Mouse (Mus musculus) kidney, postnatal 0 days (tissue): ENCODE measurements around the gene Tctn1. TPM values are rescaled to one million over a fixed set of nuclear protein-coding genes. Genes with fewer than 3 reads are reported as not detected.
A peak's percentile ranks its signal among the peaks of the same experiment; 100 is the strongest.

Experiments
- ATAC-seq: fragments of 200-750 bp; cut with Nextera tagmentation; replicated peaks from 2 replicates; pipeline ENCODE4 v1.8.0; 2017; ENCODE audit warnings: low read depth, moderate number of reproducible peaks, moderate TSS enrichment, moderate library complexity; ENCODE audit not compliant: low FRiP score
- DNase-seq: peaks from one replicate; pipeline ENCODE4 v3.0.0-alpha.2; 2016; ENCODE audit warnings: low spot score
- H3K27ac ChIP-seq: fragments of 300-500 bp; sonication (generic); 2 replicates; pipeline ENCODE4 v1.5.1; 2014; ENCODE audit warnings: mild to moderate bottlenecking
- H3K27me3 ChIP-seq: fragments of 300-500 bp; sonication (generic); 2 replicates; pipeline ENCODE4 v1.6.1; 2014; ENCODE audit warnings: low read length, mixed read lengths; ENCODE audit not compliant: insufficient read depth
- H3K36me3 ChIP-seq: fragments of 300-500 bp; sonication (generic); 2 replicates; pipeline ENCODE4 v1.6.1; 2014; ENCODE audit warnings: low read length, mixed read lengths; ENCODE audit not compliant: insufficient read depth
- H3K4me1 ChIP-seq: fragments of 300-500 bp; sonication (generic); replicated peaks from 2 replicates; pipeline ENCODE4 v1.6.1; 2014; ENCODE audit warnings: antibody characterized with exemption, low read length, mixed read lengths; ENCODE audit not compliant: insufficient read depth
- H3K4me2 ChIP-seq: fragments of 300-500 bp; sonication (generic); 2 replicates; pipeline ENCODE4 v1.6.1; 2014; ENCODE audit warnings: mild to moderate bottlenecking, low read length, moderate library complexity, mixed read lengths
- H3K4me3 ChIP-seq: fragments of 300-500 bp; sonication (generic); replicated peaks from 2 replicates; pipeline ENCODE4 v1.5.1; 2014; ENCODE audit warnings: low read depth, low read length
- H3K9ac ChIP-seq: fragments of 300-500 bp; sonication (generic); 2 replicates; pipeline ENCODE4 v1.6.1; 2014; ENCODE audit warnings: low read depth, low read length
- H3K9me3 ChIP-seq: fragments of 300-500 bp; sonication (generic); replicated peaks from 2 replicates; pipeline ENCODE4 v1.6.1; 2016; ENCODE audit warnings: low read length, inconsistent platforms, mixed read lengths
- CTCF ChIP-seq: IDR thresholded peaks from 2 replicates; pipeline ENCODE4 v1.5.1; 2016; ENCODE audit warnings: antibody characterized with exemption, low read depth, mild to moderate bottlenecking, moderate library complexity
- WGBS: fragments of 180-500 bp; shearing (Covaris S2); extraction: QIAGEN DNeasy Blood & Tissue Kit; methylation state at CpG from one replicate; pipeline ENCODE4 v1.1.7; 2014; 5-methylcytosine and 5-hydroxymethylcytosine counted together
- polyA plus RNA-seq: library from polyadenylated mRNA; unstranded; fragments of >200 nt; fragmentation: Nextera tagmentation; extraction: Ambion mirVana; gene quantifications from 2 replicates; pipeline ENCODE4 v1.2.1, GENCODE M21; 2015

The Tctn1 gene
- polyA plus RNA-seq, 1 experiment from 2014 or later, result 5.2 TPM

DNA sequence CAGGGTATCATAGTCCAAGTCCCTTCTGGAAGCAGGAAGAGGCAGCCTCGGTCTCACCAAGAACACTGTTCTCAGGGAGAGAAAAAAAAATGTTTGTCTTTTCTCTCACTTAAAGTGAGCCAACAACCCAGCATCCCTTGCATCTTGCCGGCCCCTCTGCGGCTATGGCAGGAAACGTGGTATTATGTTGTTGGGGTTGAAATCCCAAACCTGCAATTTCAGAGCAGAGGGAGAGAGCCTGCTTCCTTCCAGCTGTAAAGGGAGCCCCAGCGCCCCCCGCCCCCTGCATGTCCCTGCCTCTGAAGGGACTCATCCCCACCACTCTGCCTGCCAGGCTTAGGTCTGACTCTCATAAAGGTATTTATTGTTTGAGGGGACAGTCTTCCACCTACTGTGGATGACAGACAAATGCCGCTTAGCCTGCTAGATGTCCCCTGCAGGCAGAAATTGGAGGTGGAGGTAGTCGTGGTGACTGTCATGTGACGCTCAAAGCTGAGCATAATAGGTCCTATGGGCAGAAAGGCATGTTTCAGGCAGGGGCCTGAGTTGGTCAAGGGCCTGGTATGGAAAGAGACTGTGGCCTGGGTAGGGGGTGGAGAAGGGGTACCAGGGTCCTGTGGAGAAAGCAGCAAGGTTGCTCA lies 28.9 kb downstream of the Tctn1 start:
- H3K4me2 ChIP-seq, result no peak overlapping the region
- DNase-seq (no peak), ATAC-seq (no peak)
- TF ChIP-seq CTCF, result 0 out of 2 replicates have a peak, but pooled peaks have one; percentile 4
- WGBS, result 45% methylated on average over 9 of the region's 9 CpGs
- no peak overlapping the region for H3K27ac ChIP-seq
- H3K4me3 ChIP-seq, result no peak overlapping the region
- no peak overlapping the region for H3K9ac ChIP-seq
- no peaks in the 10 kb centered on the region for H3K27me3 ChIP-seq
- H3K36me3 ChIP-seq, result 0 out of 2 replicates have a peak, but pooled peaks cover 7% of the 10 kb centered on the region
- no peaks in the 10 kb centered on the region for H3K9me3 ChIP-seq
- 0 out of 2 replicates have a peak, but pooled peaks cover 9% of the 10 kb centered on the region for H3K4me1 ChIP-seq

GRCm38 (mm10) chr5:122234319-122235195 lies 29.7 kb downstream of the Tctn1 start:
- WGBS, result 84% methylated on average over 9 of the region's 9 CpGs
- Histone ChIP-seq H3K4me1 (0 out of 2 replicates have a peak, but pooled peaks cover 9% of the 10 kb centered on the region), H3K27ac (no peak overlapping the region), H3K9me3 (no peaks in the 10 kb centered on the region), H3K9ac (no peak overlapping the region), H3K36me3 (0 out of 2 replicates have a peak, but pooled peaks cover 4% of the 10 kb centered on the region), H3K4me2 (no peak overlapping the region), H3K27me3 (no peaks in the 10 kb centered on the region), H3K4me3 (no peak overlapping the region)
- TF ChIP-seq CTCF, result no peak
- DNase-seq (no peak), ATAC-seq (no peak)

DNA sequence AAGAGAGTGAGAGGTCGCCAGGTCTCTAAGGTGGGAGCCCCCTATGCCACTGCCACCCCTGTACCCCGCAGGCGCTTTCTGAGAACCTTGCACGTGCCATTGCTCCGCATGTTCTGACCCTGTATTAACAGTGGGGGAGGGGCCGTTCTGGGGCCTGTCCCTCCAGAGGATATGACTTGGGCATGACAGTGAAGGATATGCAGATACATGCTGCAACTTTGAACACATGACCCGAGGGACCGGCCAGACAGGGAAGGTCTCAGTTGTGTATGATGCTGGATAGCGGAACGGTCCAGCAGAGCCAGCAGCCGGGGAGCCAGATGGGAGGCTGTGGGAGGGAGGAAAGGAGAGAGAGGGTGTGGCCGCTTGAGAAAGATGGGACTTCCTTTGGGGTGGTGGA lies 30.6 kb downstream of the Tctn1 start:
- TF ChIP-seq CTCF, result no peak
- no peaks in the 10 kb centered on the region for H3K27me3 ChIP-seq
- H3K27ac ChIP-seq, result no peak overlapping the region
- no peak overlapping the region for H3K4me3 ChIP-seq
- ATAC-seq (no peak), DNase-seq (no peak)
- WGBS, result 77% methylated on average over 12 of the region's 12 CpGs
- no peak overlapping the region for H3K9ac ChIP-seq
- 0 out of 2 replicates have a peak, but pooled peaks cover 9% of the 10 kb centered on the region for H3K4me1 ChIP-seq
- H3K9me3 ChIP-seq, result no peaks in the 10 kb centered on the region
- no peaks in the 10 kb centered on the region for H3K36me3 ChIP-seq
- H3K4me2 ChIP-seq, result no peak overlapping the region

- TF ChIP-seq CTCF, result no peak
- 0 out of 2 replicates have a peak, but pooled peaks cover 9% of the 10 kb centered on the region for H3K4me1 ChIP-seq
- H3K9me3 ChIP-seq, result no peaks in the 10 kb centered on the region
- no peak for DNase-seq
- no peaks in the 10 kb centered on the region for H3K36me3 ChIP-seq
- ATAC-seq, result no peak
- no peaks in the 10 kb centered on the region for H3K27me3 ChIP-seq
- H3K4me2 ChIP-seq, result no peak overlapping the region
- H3K27ac ChIP-seq, result no peak overlapping the region
- H3K9ac ChIP-seq, result no peak overlapping the region
- 78% methylated on average over 14 of the region's 14 CpGs for WGBS
- no peak overlapping the region for H3K4me3 ChIP-seq
Observed at GRCm38 (mm10) chr5:122233077-122233581, 31.1 kb downstream of the Tctn1 start.

DNA sequence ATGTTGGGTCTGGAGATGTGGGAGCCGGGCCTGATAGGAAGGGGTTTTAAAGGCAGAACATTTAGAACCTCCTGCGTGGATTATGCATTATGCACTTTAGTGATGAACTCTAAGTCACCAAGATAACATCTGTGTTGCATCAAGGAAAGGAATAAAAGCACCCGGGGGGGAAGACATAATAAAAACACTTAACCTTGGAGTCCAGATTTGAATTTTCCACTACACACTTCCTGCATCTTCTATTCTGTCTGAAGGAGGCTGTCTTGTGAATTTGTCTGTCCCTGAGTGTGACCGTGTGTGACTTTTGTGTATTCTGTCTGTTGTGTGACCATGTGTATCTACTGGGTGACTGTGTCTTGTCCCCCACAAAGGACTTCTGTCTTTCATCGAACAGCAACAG lies 32.3 kb downstream of the Tctn1 start:
- Histone ChIP-seq H3K36me3 (no peaks in the 10 kb centered on the region), H3K4me1 (0 out of 2 replicates have a peak, but pooled peaks cover 9% of the 10 kb centered on the region), H3K9me3 (0 out of 2 replicates have a peak, but pooled peaks cover 3% of the 10 kb centered on the region), H3K4me2 (no peak overlapping the region), H3K27ac (peak overlapping the region; percentile 64; the same call in 1 of the 2 replicates), H3K4me3 (no peak overlapping the region), H3K9ac (no peak overlapping the region), H3K27me3 (no peaks in the 10 kb centered on the region)
- DNase-seq, result peak; percentile 81
- no peak for ATAC-seq
- TF ChIP-seq CTCF, result no peak
- 35% methylated on average over 5 of the region's 5 CpGs for WGBS

DNA sequence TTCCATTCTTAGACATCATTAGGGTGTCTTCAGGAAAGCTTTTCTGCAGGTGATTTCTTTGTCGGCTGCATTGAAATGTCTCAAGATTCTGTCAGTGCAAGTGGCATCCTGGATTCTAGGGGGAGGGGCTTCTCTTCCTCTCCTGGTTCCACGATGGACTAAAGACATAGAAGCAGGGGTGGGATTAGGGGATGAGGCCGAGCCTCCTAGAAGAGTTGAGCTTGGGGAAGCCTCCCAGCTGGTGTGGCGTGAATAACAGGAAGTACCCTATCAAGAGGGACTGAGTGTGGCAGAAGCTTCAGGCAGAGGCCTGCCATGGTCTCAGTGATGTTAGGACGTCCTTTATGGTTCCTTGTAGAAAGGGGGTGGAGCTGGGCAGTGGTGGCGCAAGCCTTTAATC lies 32.8 kb downstream of the Tctn1 start:
- Histone ChIP-seq H3K27me3 (no peaks in the 10 kb centered on the region), H3K36me3 (no peaks in the 10 kb centered on the region), H3K27ac (no peak overlapping the region), H3K9ac (no peak overlapping the region), H3K4me2 (no peak overlapping the region), H3K4me3 (no peak overlapping the region), H3K4me1 (0 out of 2 replicates have a peak, but pooled peaks cover 9% of the 10 kb centered on the region), H3K9me3 (0 out of 2 replicates have a peak, but pooled peaks cover 3% of the 10 kb centered on the region)
- ATAC-seq, result no peak
- DNase-seq, result no peak
- WGBS, result 62% methylated on average over 6 of the region's 6 CpGs
- TF ChIP-seq CTCF, result no peak
